13 mouse cellular contexts compared by ENCODE assay signal in genomic region chr8:72291104-72291503, GRCm38 (mm10).
"Had no signal": no experiment of that assay in that cellular context is flagged by ENCODE, and none has a peak within 500 bp of the region (broad histone marks: within the 10 kb centered on the region; RNA-seq: fewer than 3 reads in every experiment).

No protein-coding gene starts in this region.

- ATAC-seq: liver, postnatal 0 days; midbrain, embryonic 13.5 days had no signal

- DNase-seq: kidney, adult 9 months; kidney, postnatal 36 days; layer of hippocampus, adult 9-11 months; liver; liver, embryonic 13.5 days; liver, postnatal 0 days; lung, postnatal 36 days; right cerebral cortex, adult 18-20 months; right cerebral cortex, postnatal 25 days had no signal

- H3K27me3 ChIP-seq: liver, embryonic 13.5 days; midbrain, embryonic 13.5 days; neural tube, embryonic 15.5 days had no signal

- H3K9ac ChIP-seq: limb, embryonic 12.5 days; liver, embryonic 13.5 days; liver, postnatal 0 days; midbrain, embryonic 13.5 days; neural tube, embryonic 15.5 days had no signal

- H3K4me2 ChIP-seq: limb, embryonic 12.5 days; liver, embryonic 13.5 days; midbrain, embryonic 13.5 days; neural tube, embryonic 15.5 days had no signal

- H3K36me3 ChIP-seq: limb, embryonic 12.5 days; liver, embryonic 13.5 days; midbrain, embryonic 13.5 days; neural tube, embryonic 15.5 days had no signal

- H3K4me1 ChIP-seq: midbrain, embryonic 13.5 days had no signal

- H3K9me3 ChIP-seq: limb, embryonic 12.5 days; liver, embryonic 13.5 days; midbrain, embryonic 13.5 days; neural tube, embryonic 15.5 days had no signal

- H3K4me3 ChIP-seq: limb, embryonic 12.5 days; liver, embryonic 13.5 days; midbrain, embryonic 13.5 days; neural tube, embryonic 15.5 days had no signal

- H3K27ac ChIP-seq: kidney, postnatal 0 days; limb, embryonic 12.5 days; liver, embryonic 13.5 days; midbrain, embryonic 13.5 days; neural tube, embryonic 15.5 days had no signal
